Mouse (Mus musculus): ENCODE measurements around the gene Gm21969. TPM values are rescaled to one million over a fixed set of nuclear protein-coding genes. Genes with fewer than 3 reads are reported as not detected.

Gm21969 gene
- total and polyA plus RNA-seq, 2 experiments from 2014 or later = not detected

- 72% methylated on average over 11 of the region's 11 CpGs for WGBS
- Histone ChIP-seq H3K9ac (no peak overlapping the region), H3K27me3 (ENCODE audit: insufficient read depth, low read length) (no peaks in the 10 kb centered on the region), H3K4me3 (ENCODE audit: low read depth, low read length) (no peak overlapping the region), H3K27ac (ENCODE audit: low read depth, low read length) (no peak overlapping the region), H3K9me3 (ENCODE audit: low read length) (no peaks in the 10 kb centered on the region), H3K4me1 (ENCODE audit: insufficient read depth) (0 out of 2 replicates have a peak, but pooled peaks cover 4% of the 10 kb centered on the region), H3K4me2 (ENCODE audit: low read depth) (no peak overlapping the region), H3K36me3 (ENCODE audit: insufficient read depth) (no peaks in the 10 kb centered on the region)
- DNase-seq (no peak), ATAC-seq (no peak)
- no peak for TF ChIP-seq CTCF (IDR thresholded peaks at IDR 0.05; ENCODE audit: low read depth)
Observed at GRCm38 (mm10) chr4:139584704-139585103, 18.3 kb upstream of the Gm21969 start.

GRCm38 (mm10) chr4:139585713-139586112 lies 17.3 kb upstream of the Gm21969 start:
- Histone ChIP-seq H3K27me3 (ENCODE audit: insufficient read depth, low read length) (no peaks in the 10 kb centered on the region), H3K4me2 (ENCODE audit: low read depth) (no peak overlapping the region), H3K9ac (no peak overlapping the region), H3K4me1 (ENCODE audit: insufficient read depth) (no peaks in the 10 kb centered on the region), H3K27ac (ENCODE audit: low read depth, low read length) (no peak overlapping the region), H3K4me3 (ENCODE audit: low read depth, low read length) (no peak overlapping the region), H3K36me3 (ENCODE audit: insufficient read depth) (no peaks in the 10 kb centered on the region), H3K9me3 (ENCODE audit: low read length) (no peaks in the 10 kb centered on the region)
- WGBS = 92% methylated on average over 7 of the region's 7 CpGs
- DNase-seq (no peak), ATAC-seq (no peak)
- no peak for TF ChIP-seq CTCF (IDR thresholded peaks at IDR 0.05; ENCODE audit: low read depth)

- no peaks in the 10 kb centered on the region for H3K36me3 ChIP-seq (ENCODE audit: insufficient read depth)
- H3K4me2 ChIP-seq (ENCODE audit: low read depth) = no peak overlapping the region
- no peak for DNase-seq
- H3K4me1 ChIP-seq (ENCODE audit: insufficient read depth) = no peaks in the 10 kb centered on the region
- H3K9ac ChIP-seq = no peak overlapping the region
- H3K4me3 ChIP-seq (ENCODE audit: low read depth, low read length) = no peak overlapping the region
- H3K27ac ChIP-seq (ENCODE audit: low read depth, low read length) = no peak overlapping the region
- H3K27me3 ChIP-seq (ENCODE audit: insufficient read depth, low read length) = no peaks in the 10 kb centered on the region
- 75% methylated on average over 4 of the region's 4 CpGs for WGBS
- no peaks in the 10 kb centered on the region for H3K9me3 ChIP-seq (ENCODE audit: low read length)
- no peak for TF ChIP-seq CTCF (IDR thresholded peaks at IDR 0.05; ENCODE audit: low read depth)
- ATAC-seq = no peak
Observed at GRCm38 (mm10) chr4:139587370-139587769, 15.6 kb upstream of the Gm21969 start.

- no peaks in the 10 kb centered on the region for H3K4me1 ChIP-seq (ENCODE audit: insufficient read depth)
- DNase-seq = no peak
- H3K4me3 ChIP-seq (ENCODE audit: low read depth, low read length) = no peak overlapping the region
- H3K9me3 ChIP-seq (ENCODE audit: low read length) = no peaks in the 10 kb centered on the region
- WGBS = 70% methylated on average over 4 of the region's 4 CpGs
- H3K9ac ChIP-seq = no peak overlapping the region
- no peaks in the 10 kb centered on the region for H3K27me3 ChIP-seq (ENCODE audit: insufficient read depth, low read length)
- no peaks in the 10 kb centered on the region for H3K36me3 ChIP-seq (ENCODE audit: insufficient read depth)
- H3K4me2 ChIP-seq (ENCODE audit: low read depth) = no peak overlapping the region
- ATAC-seq = no peak
- H3K27ac ChIP-seq (ENCODE audit: low read depth, low read length) = no peak overlapping the region
- no peak for TF ChIP-seq CTCF (IDR thresholded peaks at IDR 0.05; ENCODE audit: low read depth)
Observed at GRCm38 (mm10) chr4:139587773-139588172, 15.2 kb upstream of the Gm21969 start.

GRCm38 (mm10) chr4:139589351-139590027 lies 13.5 kb upstream of the Gm21969 start:
- Histone ChIP-seq H3K4me3 (ENCODE audit: low read depth, low read length) (no peak overlapping the region), H3K4me1 (ENCODE audit: insufficient read depth) (no peaks in the 10 kb centered on the region), H3K27ac (ENCODE audit: low read depth, low read length) (no peak overlapping the region), H3K9me3 (ENCODE audit: low read length) (no peaks in the 10 kb centered on the region), H3K9ac (no peak overlapping the region), H3K4me2 (ENCODE audit: low read depth) (no peak overlapping the region), H3K36me3 (ENCODE audit: insufficient read depth) (no peaks in the 10 kb centered on the region), H3K27me3 (ENCODE audit: insufficient read depth, low read length) (no peaks in the 10 kb centered on the region)
- TF ChIP-seq CTCF (IDR thresholded peaks at IDR 0.05; ENCODE audit: low read depth) = no peak
- no peak for ATAC-seq
- no peak for DNase-seq
- 47% methylated on average over 5 of the region's 5 CpGs for WGBS

- no peak for ATAC-seq
- TF ChIP-seq CTCF (IDR thresholded peaks at IDR 0.05; ENCODE audit: low read depth) = no peak
- WGBS = 49% methylated on average over 4 of the region's 4 CpGs
Observed at GRCm38 (mm10) chr4:139590446-139590845, 12.5 kb upstream of the Gm21969 start.

GRCm38 (mm10) chr4:139592895-139593294 lies 10.1 kb upstream of the Gm21969 start:
- Histone ChIP-seq H3K27ac (ENCODE audit: low read depth, low read length) (no peak overlapping the region), H3K4me3 (ENCODE audit: low read depth, low read length) (no peak overlapping the region), H3K4me1 (ENCODE audit: insufficient read depth) (peaks cover 9% of the 10 kb centered on the region; the same call in 1 of the 2 replicates), H3K9ac (no peak overlapping the region), H3K9me3 (ENCODE audit: low read length) (no peaks in the 10 kb centered on the region), H3K36me3 (ENCODE audit: insufficient read depth) (no peaks in the 10 kb centered on the region), H3K27me3 (ENCODE audit: insufficient read depth, low read length) (no peaks in the 10 kb centered on the region), H3K4me2 (ENCODE audit: low read depth) (no peak overlapping the region)
- 74% methylated on average over 7 of the region's 7 CpGs for WGBS
- TF ChIP-seq CTCF (IDR thresholded peaks at IDR 0.05; ENCODE audit: low read depth) = no peak
- DNase-seq (no peak), ATAC-seq (no peak)

More at GRCm38 (mm10) chr4:139590446-139590845, 12.5 kb upstream of the Gm21969 start:
- Histone ChIP-seq H3K4me2 (ENCODE audit: low read depth) (no peak overlapping the region), H3K27ac (ENCODE audit: low read depth, low read length) (no peak overlapping the region), H3K9ac (no peak overlapping the region), H3K4me1 (ENCODE audit: insufficient read depth) (no peaks in the 10 kb centered on the region), H3K36me3 (ENCODE audit: insufficient read depth) (no peaks in the 10 kb centered on the region), H3K4me3 (ENCODE audit: low read depth, low read length) (no peak overlapping the region), H3K27me3 (ENCODE audit: insufficient read depth, low read length) (no peaks in the 10 kb centered on the region), H3K9me3 (ENCODE audit: low read length) (no peaks in the 10 kb centered on the region)
- DNase-seq = no peak

Measured in forebrain, postnatal 0 days (tissue).